Mouse (Mus musculus) heart, embryonic 12.5 days (tissue): ENCODE data around the gene Tecpr2. TPM values are rescaled to one million over a fixed set of nuclear protein-coding genes. Genes with fewer than 3 reads are reported as not detected.

Experiments used
- ATAC-seq: fragments of 200-750 bp; cut with Nextera tagmentation; 2 replicates; pipeline ENCODE4 v1.8.0; 2017; ENCODE audit warnings: moderate TSS enrichment, moderate library complexity; ENCODE audit not compliant: insufficient number of reproducible peaks, low FRiP score
- H3K27ac ChIP-seq: fragments of 300-500 bp; sonication (generic); 2 replicates; pipeline ENCODE4 v1.5.1; 2016; ENCODE audit warnings: mild to moderate bottlenecking, moderate library complexity; ENCODE audit not compliant: poor library complexity, severe bottlenecking
- H3K27me3 ChIP-seq: fragments of 300-500 bp; sonication (generic); replicated peaks from 2 replicates; pipeline ENCODE4 v1.6.1; 2016; ENCODE audit warnings: mild to moderate bottlenecking, moderate library complexity
- H3K36me3 ChIP-seq: fragments of 300-500 bp; sonication (generic); 2 replicates; pipeline ENCODE4 v1.6.1; 2016; ENCODE audit warnings: mild to moderate bottlenecking, moderate library complexity
- H3K4me1 ChIP-seq: fragments of 300-500 bp; sonication (generic); replicated peaks from 2 replicates; pipeline ENCODE4 v1.6.1; 2016; ENCODE audit warnings: mild to moderate bottlenecking
- H3K4me2 ChIP-seq: fragments of 300-500 bp; sonication (generic); 2 replicates; pipeline ENCODE4 v1.6.1; 2016; ENCODE audit warnings: mild to moderate bottlenecking, moderate library complexity
- H3K4me3 ChIP-seq: fragments of 300-500 bp; sonication (generic); 2 replicates; pipeline ENCODE4 v1.5.1; 2016; ENCODE audit warnings: mild to moderate bottlenecking
- H3K9ac ChIP-seq: fragments of 300-500 bp; sonication (generic); 2 replicates; pipeline ENCODE4 v1.6.1; 2016; ENCODE audit warnings: mild to moderate bottlenecking, moderate library complexity
- H3K9me3 ChIP-seq: fragments of 300-500 bp; sonication (generic); replicated peaks from 2 replicates; pipeline ENCODE4 v1.6.1; 2016; ENCODE audit warnings: mild to moderate bottlenecking, moderate library complexity
- WGBS: fragments of 180-500 bp; shearing (Covaris S2); methylation state at CpG from one replicate; pipeline ENCODE4 v1.1.7; 2016; 5-methylcytosine and 5-hydroxymethylcytosine counted together
- polyA plus RNA-seq: library from polyadenylated mRNA; unstranded; fragments of >200 nt; fragmentation: Nextera tagmentation; extraction: Ambion mirVana; gene quantifications from 2 replicates; pipeline ENCODE4 v1.2.1, GENCODE M21; 2016

Tecpr2 gene
- polyA plus RNA-seq, 1 experiment from 2014 or later: 3.8 TPM

DNA sequence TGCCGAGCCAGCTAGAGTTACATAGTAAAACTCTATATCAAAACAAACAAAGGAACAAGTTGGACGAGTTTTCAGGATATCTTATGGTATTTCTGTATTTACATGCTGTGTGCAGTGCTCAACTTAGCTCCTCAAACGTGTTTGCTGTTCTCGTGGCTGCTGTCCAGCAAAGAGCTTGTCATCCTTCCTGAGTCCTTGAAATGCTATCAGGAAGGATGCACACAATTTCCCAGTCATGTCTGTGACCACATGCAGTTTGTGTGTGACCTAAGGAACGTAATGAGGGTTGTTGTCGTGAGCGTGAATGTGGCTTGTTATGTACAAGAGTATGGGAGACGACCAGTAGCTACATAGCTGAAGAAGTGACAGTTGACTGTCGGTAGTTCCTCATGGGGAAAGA lies 26.7 kb downstream of the Tecpr2 start:
- H3K9me3 ChIP-seq: no peaks in the 10 kb centered on the region
- ATAC-seq: no peak
- H3K4me3 ChIP-seq: no peak overlapping the region
- H3K9ac ChIP-seq: no peak overlapping the region
- H3K4me1 ChIP-seq: no peaks in the 10 kb centered on the region
- H3K27ac ChIP-seq: no peak overlapping the region
- H3K4me2 ChIP-seq: no peak overlapping the region
- WGBS: 82% methylated on average over 9 of the region's 9 CpGs
- no peaks in the 10 kb centered on the region for H3K27me3 ChIP-seq
- peaks cover 34% of the 10 kb centered on the region for H3K36me3 ChIP-seq

DNA sequence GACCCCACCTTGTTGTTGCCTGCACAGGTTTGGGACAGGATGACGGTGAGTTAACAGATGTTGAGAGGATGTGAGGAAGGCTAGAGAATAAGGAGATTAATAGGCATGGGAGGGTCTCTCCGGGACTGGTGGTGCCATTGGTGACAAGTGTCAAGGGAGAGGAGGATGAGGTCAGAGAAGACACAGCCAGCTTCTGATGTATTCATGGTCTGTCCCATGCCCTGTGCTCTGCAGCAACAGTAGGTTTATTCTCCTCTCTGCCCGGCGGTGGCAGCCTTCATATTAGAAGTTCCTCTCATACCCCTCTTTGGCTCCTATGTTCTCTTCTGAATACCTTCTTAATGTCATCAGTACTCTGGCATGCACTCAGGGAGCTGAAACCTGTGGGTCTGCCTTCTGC lies 31.2 kb downstream of the Tecpr2 start:
- Histone ChIP-seq H3K4me3 (no peak overlapping the region), H3K4me2 (no peak overlapping the region), H3K9me3 (no peaks in the 10 kb centered on the region), H3K4me1 (no peaks in the 10 kb centered on the region), H3K27me3 (no peaks in the 10 kb centered on the region), H3K36me3 (peaks cover 41% of the 10 kb centered on the region), H3K27ac (no peak overlapping the region), H3K9ac (no peak overlapping the region)
- 95% methylated on average over 4 of the region's 4 CpGs for WGBS
- ATAC-seq: no peak

DNA sequence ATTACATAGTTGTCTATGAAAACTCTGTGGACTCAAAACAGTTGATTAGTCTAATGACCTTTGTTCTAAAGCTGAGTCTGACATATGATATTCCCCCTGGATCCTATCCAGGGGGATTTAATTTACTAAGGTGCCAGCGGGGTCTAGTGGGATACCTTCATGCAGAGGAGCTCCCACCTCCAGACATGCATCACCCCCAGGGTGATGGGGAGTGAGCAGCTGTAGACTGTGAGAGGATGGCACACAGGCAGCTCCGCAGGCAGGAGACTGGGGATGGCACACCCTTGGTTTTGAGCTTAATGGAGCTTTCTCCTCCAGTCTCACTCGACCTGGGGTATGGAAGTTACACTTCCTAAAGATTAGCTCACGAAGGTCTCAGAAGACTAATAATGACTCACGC lies 32.5 kb downstream of the Tecpr2 start:
- Histone ChIP-seq H3K36me3 (peaks cover 36% of the 10 kb centered on the region), H3K4me3 (no peak overlapping the region), H3K9ac (no peak overlapping the region), H3K27me3 (no peaks in the 10 kb centered on the region), H3K4me1 (no peaks in the 10 kb centered on the region), H3K27ac (no peak overlapping the region), H3K4me2 (no peak overlapping the region), H3K9me3 (no peaks in the 10 kb centered on the region)
- ATAC-seq: no peak
- WGBS: 77% methylated on average over 5 of the region's 5 CpGs

DNA sequence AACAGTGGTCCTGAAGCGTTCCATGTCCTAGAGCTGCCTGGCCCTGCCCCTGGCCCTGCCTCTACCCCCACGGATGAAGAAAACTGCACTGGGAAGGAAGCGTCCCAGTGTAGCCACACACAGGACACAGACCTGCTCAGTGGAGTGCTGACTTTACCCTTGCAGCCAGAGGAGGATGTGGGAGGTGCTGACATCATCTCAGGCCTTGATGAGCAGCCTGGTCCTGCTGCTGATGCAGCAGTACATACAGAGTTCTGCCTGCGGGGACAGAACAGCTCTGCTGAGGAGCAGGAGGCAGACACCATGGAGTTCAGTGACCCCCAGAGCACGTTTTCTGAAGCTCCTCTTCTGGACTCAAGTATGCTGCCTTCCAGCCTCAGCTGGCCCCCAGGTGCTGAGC lies 43.8 kb downstream of the Tecpr2 start:
- ATAC-seq: no peak
- Histone ChIP-seq H3K4me3 (no peak overlapping the region), H3K36me3 (peaks cover 31% of the 10 kb centered on the region), H3K9me3 (no peaks in the 10 kb centered on the region), H3K9ac (no peak overlapping the region), H3K27me3 (no peaks in the 10 kb centered on the region), H3K4me1 (peaks cover 1% of the 10 kb centered on the region), H3K27ac (no peak overlapping the region), H3K4me2 (no peak overlapping the region)
- 61% methylated on average over 5 of the region's 5 CpGs for WGBS

DNA sequence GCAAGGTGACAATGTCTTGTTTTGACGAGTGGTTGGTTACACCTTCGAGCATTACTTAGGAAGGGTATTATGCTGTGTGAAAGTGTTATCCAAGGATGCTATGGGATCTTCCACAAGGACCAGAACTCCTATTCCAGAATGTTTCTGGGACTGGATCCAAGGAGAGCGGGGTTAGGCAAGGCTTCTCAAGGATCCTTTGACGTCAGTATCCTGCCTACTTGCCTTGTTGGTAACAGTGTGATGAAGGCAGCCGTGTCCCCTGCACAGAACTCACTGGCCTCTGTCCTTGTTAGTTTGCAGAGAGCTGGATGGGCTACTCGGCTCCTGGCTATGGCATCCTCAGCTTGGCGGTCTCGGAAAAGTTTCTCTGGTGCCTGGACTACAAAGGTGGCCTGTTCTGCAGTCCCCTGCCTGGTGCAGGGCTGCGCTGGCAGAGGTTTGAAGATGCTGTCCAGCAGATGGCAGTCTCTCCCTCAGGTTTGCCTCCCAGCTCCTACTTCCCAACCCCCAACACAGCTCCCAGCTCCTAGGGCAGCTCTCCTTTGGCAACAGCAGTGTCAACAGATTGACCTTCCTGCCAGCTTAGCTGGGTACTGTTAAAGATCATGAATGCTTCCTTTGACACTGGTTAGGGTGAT lies 47.0 kb downstream of the Tecpr2 start:
- peak; percentile 86 for ATAC-seq
- Histone ChIP-seq H3K36me3 (peaks cover 37% of the 10 kb centered on the region), H3K4me2 (no peak overlapping the region), H3K9ac (no peak overlapping the region), H3K27ac (no peak overlapping the region), H3K27me3 (no peaks in the 10 kb centered on the region), H3K4me1 (no peaks in the 10 kb centered on the region), H3K9me3 (no peaks in the 10 kb centered on the region), H3K4me3 (no peak overlapping the region)
- 63% methylated on average over 9 of the region's 9 CpGs for WGBS

DNA sequence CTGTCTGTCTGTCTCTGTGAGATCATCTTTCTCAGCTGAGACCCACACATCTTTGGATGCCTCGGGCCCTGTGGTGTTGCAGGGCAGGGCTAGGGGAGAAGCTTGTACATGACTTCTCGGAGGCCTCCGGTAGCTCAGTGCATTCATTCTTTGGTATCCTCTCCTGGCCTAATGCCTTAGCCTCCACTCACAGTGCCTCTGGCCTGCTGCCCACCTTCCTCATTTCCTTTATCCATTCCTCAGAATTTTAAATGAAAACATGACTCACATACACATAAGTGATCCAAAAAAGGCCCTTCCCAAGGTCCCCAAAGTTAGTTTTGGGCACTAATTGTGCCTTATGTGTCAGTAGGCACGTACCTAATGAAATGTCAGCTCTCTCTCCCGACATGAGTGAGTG lies 48.4 kb downstream of the Tecpr2 start:
- H3K4me1 ChIP-seq: no peaks in the 10 kb centered on the region
- ATAC-seq: no peak
- no peaks in the 10 kb centered on the region for H3K9me3 ChIP-seq
- H3K27me3 ChIP-seq: no peaks in the 10 kb centered on the region
- H3K4me2 ChIP-seq: no peak overlapping the region
- no peak overlapping the region for H3K4me3 ChIP-seq
- H3K9ac ChIP-seq: no peak overlapping the region
- no peak overlapping the region for H3K27ac ChIP-seq
- 82% methylated on average over 5 of the region's 5 CpGs for WGBS
- H3K36me3 ChIP-seq: peaks cover 35% of the 10 kb centered on the region

DNA sequence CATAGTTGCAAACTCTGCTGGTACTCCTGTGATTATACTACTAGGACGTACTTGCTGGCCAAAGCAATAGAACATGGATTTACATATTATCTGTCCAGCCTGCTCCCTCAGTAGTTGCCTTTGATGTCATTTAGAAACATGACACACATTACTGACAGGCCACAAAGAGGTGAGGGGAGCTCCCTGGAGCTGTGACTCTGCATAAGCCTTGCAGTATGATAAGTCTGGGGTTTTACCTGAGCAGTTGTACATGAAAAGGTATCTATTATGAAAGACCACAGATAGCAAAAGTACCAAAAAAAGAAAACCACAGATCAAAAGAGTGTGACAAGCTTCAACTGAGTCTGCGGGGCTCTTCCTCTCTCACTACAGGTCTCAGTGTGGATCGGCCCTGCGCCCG lies 50.3 kb downstream of the Tecpr2 start:
- Histone ChIP-seq H3K27ac (no peak overlapping the region), H3K4me1 (no peaks in the 10 kb centered on the region), H3K27me3 (no peaks in the 10 kb centered on the region), H3K36me3 (peaks cover 26% of the 10 kb centered on the region), H3K4me2 (no peak overlapping the region), H3K9me3 (no peaks in the 10 kb centered on the region), H3K4me3 (no peak overlapping the region), H3K9ac (no peak overlapping the region)
- WGBS: 97% methylated on average over 5 of the region's 5 CpGs
- ATAC-seq: no peak

DNA sequence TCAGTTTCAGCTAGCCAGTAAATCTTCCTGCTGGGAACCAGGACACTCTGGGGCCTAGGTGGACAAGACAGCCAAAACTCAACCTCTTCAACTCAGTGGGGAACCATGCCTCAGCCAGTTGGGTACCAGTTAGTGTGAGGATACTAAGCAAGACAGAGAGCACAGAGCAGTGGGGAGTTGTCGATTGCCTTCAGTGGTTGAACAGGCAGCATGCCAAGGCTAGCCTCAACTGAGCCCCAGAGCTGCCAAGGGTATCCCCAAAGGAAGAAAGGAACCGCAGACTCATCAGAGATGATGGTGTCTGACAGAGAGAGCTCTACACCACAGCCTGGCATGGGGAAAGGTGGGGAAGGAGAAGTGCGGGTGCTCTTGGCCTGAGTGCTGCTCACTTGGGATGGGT lies 51.8 kb downstream of the Tecpr2 start:
- 84% methylated on average over 3 of the region's 3 CpGs for whole genome bisulfite sequencing

DNA sequence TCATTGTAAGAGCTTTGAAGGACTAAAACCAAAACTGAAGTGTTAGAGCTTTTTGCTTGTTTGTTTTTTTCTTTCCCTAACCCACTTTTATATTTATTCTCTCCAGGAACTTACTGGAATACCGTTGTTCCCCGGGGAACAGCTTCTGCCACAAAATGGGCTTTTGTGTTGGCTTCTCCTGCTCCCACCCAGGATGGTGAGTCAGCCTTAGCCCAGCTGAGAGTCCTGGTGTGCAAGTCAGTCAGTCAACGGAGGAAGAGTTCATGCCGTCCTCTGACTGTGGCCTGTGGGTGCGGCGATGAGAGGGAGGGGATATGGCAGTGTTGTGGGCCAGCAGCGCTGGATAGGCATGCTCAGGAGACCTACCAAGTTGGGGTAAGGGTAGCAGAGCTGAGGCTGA lies 57.2 kb downstream of the Tecpr2 start:
- H3K9ac ChIP-seq: no peak overlapping the region
- peaks cover 40% of the 10 kb centered on the region for H3K36me3 ChIP-seq
- 82% methylated on average over 7 of the region's 7 CpGs for WGBS
- ATAC-seq: no peak
- H3K4me1 ChIP-seq: no peaks in the 10 kb centered on the region
- H3K4me3 ChIP-seq: no peak overlapping the region
- no peak overlapping the region for H3K4me2 ChIP-seq
- H3K9me3 ChIP-seq: no peaks in the 10 kb centered on the region
- H3K27me3 ChIP-seq: no peaks in the 10 kb centered on the region
- H3K27ac ChIP-seq: no peak overlapping the region

More for the DNA sequence above, 51.8 kb downstream of the Tecpr2 start:
- Histone ChIP-seq H3K9me3 (no peaks in the 10 kb centered on the region), H3K27me3 (no peaks in the 10 kb centered on the region), H3K9ac (no peak overlapping the region), H3K36me3 (peaks cover 34% of the 10 kb centered on the region), H3K4me3 (no peak overlapping the region), H3K4me2 (no peak overlapping the region), H3K4me1 (no peaks in the 10 kb centered on the region), H3K27ac (no peak overlapping the region)
- ATAC-seq: no peak

DNA sequence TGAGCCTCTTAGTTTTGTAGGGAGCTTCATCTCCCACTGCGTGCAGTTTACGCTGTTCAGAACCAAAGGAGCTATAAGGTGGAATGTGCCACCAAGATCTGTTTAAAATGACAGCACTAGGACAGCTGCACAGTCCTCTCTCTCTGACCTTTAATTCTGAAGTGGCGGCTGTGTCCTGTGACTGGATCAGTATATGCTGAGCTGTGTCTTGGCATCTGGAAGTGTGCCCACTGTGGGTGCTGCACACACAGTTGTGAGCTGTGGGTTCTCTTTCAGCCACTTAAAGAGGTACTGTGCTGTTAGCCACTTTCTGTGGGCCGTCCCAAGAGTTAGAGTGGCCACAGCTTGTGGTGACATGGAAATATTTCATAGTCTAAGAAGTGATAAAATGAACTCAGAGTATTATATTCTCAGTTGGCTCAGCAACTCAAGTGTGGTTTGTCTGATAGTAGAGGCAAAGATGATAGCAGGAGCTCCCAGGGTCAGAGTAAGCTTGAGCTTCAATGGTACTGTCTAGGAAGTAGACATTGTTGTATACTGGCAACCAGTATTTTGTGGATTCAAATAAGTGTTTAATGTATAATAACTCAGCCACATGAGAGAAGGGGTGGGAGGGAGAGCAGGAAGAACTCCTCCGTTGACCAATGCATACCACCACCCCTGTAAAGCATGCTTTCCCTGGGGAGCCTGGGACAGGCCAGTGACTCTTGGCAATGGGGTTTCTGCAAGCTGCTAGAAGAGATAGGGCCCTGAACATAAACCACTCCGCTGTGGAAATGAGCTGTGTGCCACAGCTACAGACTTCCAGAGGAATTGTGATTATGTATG lies 59.2 kb downstream of the Tecpr2 start:
- Histone ChIP-seq H3K4me2 (no peak overlapping the region), H3K9ac (no peak overlapping the region), H3K27me3 (no peaks in the 10 kb centered on the region), H3K27ac (no peak overlapping the region), H3K36me3 (peaks cover 28% of the 10 kb centered on the region), H3K4me1 (no peaks in the 10 kb centered on the region), H3K9me3 (no peaks in the 10 kb centered on the region), H3K4me3 (no peak overlapping the region)
- 88% methylated on average over 6 of the region's 6 CpGs for WGBS
- no peak for ATAC-seq

DNA sequence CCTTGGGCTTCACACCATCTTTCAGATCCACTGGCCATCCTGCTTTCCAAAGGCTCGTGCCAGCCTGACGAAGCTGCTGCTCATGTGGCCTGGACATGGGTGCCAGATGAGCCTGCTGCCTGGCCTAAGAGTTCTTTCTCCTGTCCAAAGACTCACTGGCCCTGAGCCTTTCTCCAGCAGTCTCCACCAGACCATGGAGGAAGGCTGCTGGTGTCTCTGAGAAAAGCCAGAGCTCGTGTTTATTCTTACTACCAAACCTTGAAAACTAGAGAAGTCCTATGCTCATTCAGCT lies 59.8 kb downstream of the Tecpr2 start:
- no peak overlapping the region for H3K4me2 ChIP-seq
- H3K27ac ChIP-seq: no peak overlapping the region
- peaks cover 28% of the 10 kb centered on the region for H3K36me3 ChIP-seq
- no peaks in the 10 kb centered on the region for H3K9me3 ChIP-seq
- H3K4me1 ChIP-seq: no peaks in the 10 kb centered on the region
- WGBS: 78% methylated on average over 3 of the region's 3 CpGs
- no peak overlapping the region for H3K4me3 ChIP-seq
- ATAC-seq: no peak
- no peaks in the 10 kb centered on the region for H3K27me3 ChIP-seq
- no peak overlapping the region for H3K9ac ChIP-seq

DNA sequence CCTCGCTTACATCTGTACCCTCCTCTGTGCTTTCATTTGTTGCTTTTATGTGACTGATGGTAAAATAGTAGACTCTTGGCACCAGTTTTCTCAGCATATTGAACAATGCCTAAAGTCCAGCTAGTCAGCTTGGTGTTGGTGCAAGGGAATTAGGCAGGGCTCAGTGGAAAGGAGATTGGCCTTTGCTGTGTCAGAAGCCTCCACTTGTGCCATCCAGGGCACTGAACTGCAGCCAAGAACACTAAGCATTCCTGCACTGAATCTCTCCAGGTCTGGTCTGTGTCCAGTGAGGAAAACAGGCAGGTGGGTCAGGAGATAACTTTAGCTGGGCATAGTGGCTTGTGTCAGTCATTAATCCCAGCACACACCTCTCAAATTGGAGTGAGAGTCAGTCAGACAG lies 60.3 kb downstream of the Tecpr2 start:
- no peaks in the 10 kb centered on the region for H3K4me1 ChIP-seq
- H3K27ac ChIP-seq: no peak overlapping the region
- H3K4me3 ChIP-seq: no peak overlapping the region
- H3K36me3 ChIP-seq: peaks cover 28% of the 10 kb centered on the region
- H3K27me3 ChIP-seq: no peaks in the 10 kb centered on the region
- no peaks in the 10 kb centered on the region for H3K9me3 ChIP-seq
- WGBS: 97% methylated on average over 1 of the region's 1 CpGs
- no peak for ATAC-seq
- H3K4me2 ChIP-seq: no peak overlapping the region
- H3K9ac ChIP-seq: no peak overlapping the region
